Mouse (Mus musculus): ENCODE data around the gene Tmem91. TPM values are rescaled to one million over a fixed set of nuclear protein-coding genes. Genes with fewer than 3 reads are reported as not detected.

Tmem91 gene
- polyA plus RNA-seq, 1 experiment, result 27.4 TPM

DNA sequence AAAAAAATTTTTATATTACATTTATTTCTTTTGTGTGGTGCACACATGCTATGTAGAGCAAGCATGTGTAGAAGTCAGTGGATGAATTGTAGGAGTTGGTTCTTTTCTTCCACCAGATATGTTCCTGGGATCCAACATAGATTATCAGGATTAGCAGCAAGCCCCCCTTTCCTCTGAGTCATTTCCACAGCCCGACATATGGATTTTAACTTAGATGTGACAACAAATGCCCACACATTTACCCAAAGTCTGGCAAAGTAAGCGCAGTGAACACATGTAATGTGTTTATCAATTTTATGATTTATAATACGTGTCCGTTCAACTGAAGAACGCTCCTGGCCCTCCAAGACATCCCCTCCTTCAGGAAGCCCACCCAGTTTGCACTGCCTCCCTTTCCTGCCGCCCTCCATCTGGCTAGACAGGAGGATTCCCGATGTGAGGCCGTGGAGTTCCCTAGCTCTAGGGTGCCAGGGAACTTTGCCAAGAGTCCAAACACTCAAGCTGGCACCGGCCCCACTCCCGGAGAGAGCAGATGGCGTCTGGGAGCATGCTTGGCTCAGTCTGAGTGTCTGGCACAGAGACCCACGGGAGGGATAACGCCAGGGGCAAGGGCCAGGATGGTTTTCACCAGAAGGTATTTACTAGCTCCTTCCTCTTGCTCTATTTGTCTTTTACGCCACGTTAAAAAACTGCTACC, 1.3 kb upstream of the Tmem91 start:
- no peak overlapping the region for H3K27ac ChIP-seq (ENCODE audit: insufficient read depth, low read length)
- peaks cover 16% of the 10 kb centered on the region; the same call in 1 of the 2 replicates for H3K4me1 ChIP-seq (ENCODE audit: control insufficient read depth, insufficient read depth, low read length)
- 1% methylated on average over 15 of the region's 15 CpGs for WGBS
- peak overlapping the region; percentile 4 for H3K4me3 ChIP-seq (replicated peaks; ENCODE audit: insufficient read depth, low read depth, low read length)
- peak; percentile 99 to 100 for DNase-seq
- H3K27me3 ChIP-seq (ENCODE audit: control insufficient read depth, insufficient read depth, low read length), result no peaks in the 10 kb centered on the region; the same call in 1 of the 2 replicates
- no peak for TF ChIP-seq CTCF (IDR thresholded peaks at IDR 0.05; ENCODE audit: borderline replicate concordance, insufficient read depth, low read depth, low read length)
- no peak for TF ChIP-seq POLR2A (IDR thresholded peaks at IDR 0.05; ENCODE audit: borderline replicate concordance, insufficient read depth, low read length)

DNA sequence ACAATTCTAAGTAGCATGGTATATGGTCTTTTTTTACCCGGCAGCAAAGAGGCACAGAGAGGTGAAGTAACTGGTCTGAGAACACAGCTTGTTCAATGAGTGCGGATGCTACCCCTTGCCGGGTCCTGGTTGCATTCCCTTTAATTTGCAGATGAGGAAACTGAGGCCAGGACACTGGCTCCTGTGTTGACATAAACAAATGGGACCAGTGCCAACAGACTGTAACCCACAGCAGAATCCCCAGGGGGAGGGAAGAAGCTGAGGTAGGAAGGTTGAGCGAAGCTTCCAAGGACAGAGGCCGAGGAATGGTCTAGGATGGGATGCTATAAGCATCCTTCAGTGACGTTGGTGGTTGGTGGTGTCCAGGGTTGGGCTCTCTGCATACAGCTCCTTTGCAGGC, 439 bp upstream of the Tmem91 start:
- H3K27ac ChIP-seq (ENCODE audit: insufficient read depth, low read length), result no peak overlapping the region
- no peak overlapping the region for H3K4me3 ChIP-seq (replicated peaks; ENCODE audit: insufficient read depth, low read depth, low read length)
- H3K27me3 ChIP-seq (ENCODE audit: control insufficient read depth, insufficient read depth, low read length), result no peaks in the 10 kb centered on the region; the same call in 1 of the 2 replicates
- no peak for TF ChIP-seq POLR2A (IDR thresholded peaks at IDR 0.05; ENCODE audit: borderline replicate concordance, insufficient read depth, low read length)
- no peak for TF ChIP-seq CTCF (IDR thresholded peaks at IDR 0.05; ENCODE audit: borderline replicate concordance, insufficient read depth, low read depth, low read length)
- DNase-seq, result peak in 1 of 2 experiments; percentile 22
- WGBS, result 30% methylated on average over 6 of the region's 6 CpGs
- H3K4me1 ChIP-seq (ENCODE audit: control insufficient read depth, insufficient read depth, low read length), result peaks cover 15% of the 10 kb centered on the region; the same call in 1 of the 2 replicates

DNA sequence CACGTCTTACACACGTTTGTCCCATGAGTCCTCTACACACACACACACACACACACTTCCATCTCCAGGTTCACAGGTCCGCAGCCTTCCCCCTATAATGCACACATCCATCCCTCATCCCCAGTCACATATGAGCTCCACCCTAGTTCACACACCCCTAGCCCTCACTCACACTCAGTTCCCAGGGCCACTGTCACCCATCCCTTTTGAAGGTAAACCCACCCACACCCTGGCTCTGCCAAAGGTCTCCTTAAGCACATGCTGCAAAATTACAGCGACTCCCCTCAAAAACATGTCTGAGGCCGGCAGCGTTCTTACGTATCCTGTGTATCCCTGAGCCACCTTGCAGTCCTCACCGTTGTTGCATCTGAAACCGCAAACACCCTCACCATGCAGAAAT, 669 bp downstream of the Tmem91 start:
- DNase-seq, result no peak
- Histone ChIP-seq H3K4me3 (replicated peaks; ENCODE audit: insufficient read depth, low read depth, low read length) (peak overlapping the region; percentile 18), H3K27me3 (ENCODE audit: control insufficient read depth, insufficient read depth, low read length) (no peaks in the 10 kb centered on the region; the same call in 1 of the 2 replicates), H3K4me1 (ENCODE audit: control insufficient read depth, insufficient read depth, low read length) (peaks cover 15% of the 10 kb centered on the region; the same call in 1 of the 2 replicates), H3K27ac (ENCODE audit: insufficient read depth, low read length) (no peak overlapping the region)
- 26% methylated on average over 9 of the region's 9 CpGs for WGBS
- no peak for TF ChIP-seq CTCF (IDR thresholded peaks at IDR 0.05; ENCODE audit: borderline replicate concordance, insufficient read depth, low read depth, low read length)
- no peak for TF ChIP-seq POLR2A (IDR thresholded peaks at IDR 0.05; ENCODE audit: borderline replicate concordance, insufficient read depth, low read length)

DNA sequence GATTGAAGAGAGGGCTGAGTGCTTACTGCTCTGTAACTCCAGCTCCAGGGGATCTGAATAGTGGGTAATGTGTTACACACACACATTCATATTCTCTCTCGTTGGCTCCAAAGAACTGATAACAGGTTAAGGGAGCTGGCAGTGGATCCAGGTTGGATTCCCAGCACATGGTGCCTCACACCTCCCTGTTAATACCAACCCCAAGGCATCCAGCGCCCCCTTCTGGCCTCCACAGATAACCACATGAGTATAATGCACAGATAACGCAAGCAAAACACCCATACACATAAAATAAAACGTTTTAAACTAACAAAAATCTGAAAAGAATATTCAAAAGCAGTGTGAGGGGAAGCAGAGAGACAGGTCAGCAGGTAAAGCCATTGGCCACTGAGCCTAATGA, 2.5 kb downstream of the Tmem91 start:
- no peak for DNase-seq
- TF ChIP-seq POLR2A (IDR thresholded peaks at IDR 0.05; ENCODE audit: borderline replicate concordance, insufficient read depth, low read length) (no peak), CTCF (IDR thresholded peaks at IDR 0.05; ENCODE audit: borderline replicate concordance, insufficient read depth, low read depth, low read length) (no peak)
- H3K27me3 ChIP-seq (ENCODE audit: control insufficient read depth, insufficient read depth, low read length), result no peaks in the 10 kb centered on the region; the same call in 1 of the 2 replicates
- no peak overlapping the region for H3K4me3 ChIP-seq (replicated peaks; ENCODE audit: insufficient read depth, low read depth, low read length)
- 61% methylated on average over 4 of the region's 4 CpGs for WGBS
- no peak overlapping the region for H3K27ac ChIP-seq (ENCODE audit: insufficient read depth, low read length)
- peaks cover 15% of the 10 kb centered on the region; the same call in 1 of the 2 replicates for H3K4me1 ChIP-seq (ENCODE audit: control insufficient read depth, insufficient read depth, low read length)

DNA sequence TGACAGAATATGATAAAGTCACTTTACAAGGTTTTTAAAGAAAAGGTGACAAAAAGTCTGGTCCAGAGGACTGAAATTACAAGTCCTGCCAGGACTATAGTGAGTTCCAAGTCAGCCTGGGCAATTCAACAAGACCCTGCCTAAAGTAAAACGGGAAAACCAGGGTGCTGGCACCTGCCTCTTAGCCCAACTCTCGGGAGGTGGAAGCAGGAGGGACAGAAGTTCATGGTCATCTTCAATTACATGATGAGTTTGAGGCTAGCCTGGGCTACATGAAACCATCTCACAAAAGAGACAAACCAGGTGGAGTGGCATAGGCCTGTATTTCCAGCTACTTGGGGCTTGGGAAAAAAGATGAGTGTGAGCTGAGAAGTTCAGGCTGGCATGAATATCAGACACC, 3.3 kb downstream of the Tmem91 start:
- no peak for DNase-seq
- TF ChIP-seq CTCF (IDR thresholded peaks at IDR 0.05; ENCODE audit: borderline replicate concordance, insufficient read depth, low read depth, low read length), result no peak
- no peak for TF ChIP-seq POLR2A (IDR thresholded peaks at IDR 0.05; ENCODE audit: borderline replicate concordance, insufficient read depth, low read length)
- Histone ChIP-seq H3K27me3 (ENCODE audit: control insufficient read depth, insufficient read depth, low read length) (no peaks in the 10 kb centered on the region; the same call in 1 of the 2 replicates), H3K4me3 (replicated peaks; ENCODE audit: insufficient read depth, low read depth, low read length) (no peak overlapping the region), H3K4me1 (ENCODE audit: control insufficient read depth, insufficient read depth, low read length) (peaks cover 12% of the 10 kb centered on the region; the same call in 1 of the 2 replicates), H3K27ac (ENCODE audit: insufficient read depth, low read length) (no peak overlapping the region)
- 67% methylated on average over 2 of the region's 2 CpGs for WGBS

DNA sequence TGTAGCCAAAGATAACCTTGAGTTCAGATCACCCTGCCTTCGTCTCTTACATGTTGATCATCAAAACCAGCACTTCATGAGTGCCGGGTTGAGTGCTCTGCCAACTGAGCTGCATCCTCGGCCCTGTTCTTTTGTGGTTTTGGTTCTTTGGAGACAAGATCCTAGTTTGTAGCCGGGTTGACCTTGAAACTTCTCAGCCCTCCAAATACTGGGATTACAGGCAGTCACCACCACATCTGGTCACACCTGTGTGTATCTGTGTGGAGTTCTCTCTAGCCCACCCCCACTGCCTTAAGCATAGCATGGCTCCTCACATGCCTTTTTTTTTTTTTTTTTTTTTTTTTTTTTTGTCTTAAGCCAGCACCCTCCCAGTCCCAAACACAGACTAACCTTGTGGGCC, 4.9 kb downstream of the Tmem91 start:
- 0 out of 2 replicates have a peak, but pooled peaks cover 6% of the 10 kb centered on the region for H3K4me1 ChIP-seq (ENCODE audit: control insufficient read depth, insufficient read depth, low read length)
- H3K27me3 ChIP-seq (ENCODE audit: control insufficient read depth, insufficient read depth, low read length), result no peaks in the 10 kb centered on the region; the same call in 1 of the 2 replicates
- no peak overlapping the region for H3K4me3 ChIP-seq (replicated peaks; ENCODE audit: insufficient read depth, low read depth, low read length)
- no peak overlapping the region for H3K27ac ChIP-seq (ENCODE audit: insufficient read depth, low read length)
- no peak for DNase-seq
- 90% methylated on average over 4 of the region's 4 CpGs for WGBS
- TF ChIP-seq POLR2A (IDR thresholded peaks at IDR 0.05; ENCODE audit: borderline replicate concordance, insufficient read depth, low read length) (no peak), CTCF (IDR thresholded peaks at IDR 0.05; ENCODE audit: borderline replicate concordance, insufficient read depth, low read depth, low read length) (no peak)

DNA sequence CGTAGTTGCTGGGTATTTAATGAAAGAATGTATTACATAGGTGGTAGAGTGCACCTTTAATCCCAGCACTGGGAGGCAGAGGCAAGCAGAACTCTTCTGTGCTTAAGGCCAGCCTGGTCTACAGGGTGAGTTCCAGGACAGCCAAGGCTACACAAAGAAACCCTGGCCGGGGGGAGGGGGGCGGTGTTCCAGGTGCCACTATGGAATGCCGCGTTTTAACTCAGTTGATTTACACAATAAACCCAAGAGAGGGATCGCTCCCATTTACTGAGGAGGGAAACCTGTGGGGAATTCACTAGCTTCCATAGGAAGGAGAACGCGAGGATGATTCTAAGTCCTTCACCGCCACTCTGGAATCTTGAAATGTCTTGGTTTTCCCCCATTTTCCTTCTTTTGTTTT, 5.3 kb downstream of the Tmem91 start:
- no peak for TF ChIP-seq POLR2A (IDR thresholded peaks at IDR 0.05; ENCODE audit: borderline replicate concordance, insufficient read depth, low read length)
- no peak for TF ChIP-seq CTCF (IDR thresholded peaks at IDR 0.05; ENCODE audit: borderline replicate concordance, insufficient read depth, low read depth, low read length)
- H3K27ac ChIP-seq (ENCODE audit: insufficient read depth, low read length), result no peak overlapping the region
- 91% methylated on average over 9 of the region's 9 CpGs for WGBS

DNA sequence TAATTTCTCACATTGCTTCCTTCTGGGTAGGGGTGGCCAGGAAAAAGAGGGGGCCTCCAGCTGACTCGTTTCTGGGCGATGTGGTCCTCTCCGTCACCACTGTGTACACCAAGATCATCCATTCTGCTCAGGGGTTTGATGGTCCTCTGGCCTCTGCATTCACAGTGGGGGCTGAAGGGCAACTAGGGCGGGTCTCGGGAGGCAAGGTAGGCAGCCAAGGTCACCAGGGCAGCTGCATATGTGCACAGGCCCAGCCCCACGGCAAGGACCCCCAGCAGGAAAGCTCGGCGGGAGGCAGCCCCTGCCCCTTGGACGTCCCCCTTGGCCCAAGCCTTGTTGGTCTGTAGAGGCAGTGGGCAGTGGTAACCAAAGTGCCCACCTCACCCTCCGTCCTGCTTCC, 5.8 kb downstream of the Tmem91 start:
- H3K4me1 ChIP-seq (ENCODE audit: control insufficient read depth, insufficient read depth, low read length), result no peaks in the 10 kb centered on the region; the same call in 1 of the 2 replicates
- WGBS, result 86% methylated on average over 10 of the region's 10 CpGs
- H3K4me3 ChIP-seq (replicated peaks; ENCODE audit: insufficient read depth, low read depth, low read length), result no peak overlapping the region
- no peak for DNase-seq
- TF ChIP-seq POLR2A (IDR thresholded peaks at IDR 0.05; ENCODE audit: borderline replicate concordance, insufficient read depth, low read length) (no peak), CTCF (IDR thresholded peaks at IDR 0.05; ENCODE audit: borderline replicate concordance, insufficient read depth, low read depth, low read length) (no peak)
- no peak overlapping the region for H3K27ac ChIP-seq (ENCODE audit: insufficient read depth, low read length)
- H3K27me3 ChIP-seq (ENCODE audit: control insufficient read depth, insufficient read depth, low read length), result no peaks in the 10 kb centered on the region

More for the DNA sequence above, 5.3 kb downstream of the Tmem91 start:
- Histone ChIP-seq H3K4me1 (ENCODE audit: control insufficient read depth, insufficient read depth, low read length) (0 out of 2 replicates have a peak, but pooled peaks cover 4% of the 10 kb centered on the region), H3K4me3 (replicated peaks; ENCODE audit: insufficient read depth, low read depth, low read length) (no peak overlapping the region), H3K27me3 (ENCODE audit: control insufficient read depth, insufficient read depth, low read length) (no peaks in the 10 kb centered on the region; the same call in 1 of the 2 replicates)
- DNase-seq, result no peak
